Mouse (Mus musculus) liver, embryonic 16.5 days (tissue): ENCODE results near the gene Trim17. TPM values are rescaled to one million over a fixed set of nuclear protein-coding genes. Genes with fewer than 3 reads are reported as not detected.
A peak's percentile ranks its signal among the peaks of the same experiment; 100 is the strongest.

Source experiments
- ATAC-seq: fragments of 200-750 bp; cut with Nextera tagmentation; 2 replicates; pipeline ENCODE4 v1.8.0; 2017; ENCODE audit warnings: low read depth, mild to moderate bottlenecking, moderate number of reproducible peaks, moderate library complexity
- H3K27ac ChIP-seq: fragments of 300-500 bp; sonication (generic); 2 replicates; pipeline ENCODE4 v1.5.1; 2014; ENCODE audit warnings: mild to moderate bottlenecking, low read length
- H3K27me3 ChIP-seq: fragments of 300-500 bp; sonication (generic); 2 replicates; pipeline ENCODE4 v1.6.1; 2014; ENCODE audit warnings: low read depth, low read length, mixed read lengths; ENCODE audit not compliant: control insufficient read depth, insufficient read depth
- H3K36me3 ChIP-seq: fragments of 300-500 bp; sonication (generic); 2 replicates; pipeline ENCODE4 v1.6.1; 2014; ENCODE audit warnings: mild to moderate bottlenecking; ENCODE audit not compliant: control insufficient read depth, insufficient read depth
- H3K4me1 ChIP-seq: fragments of 300-500 bp; sonication (generic); 2 replicates; pipeline ENCODE4 v1.6.1; 2014; ENCODE audit warnings: low read depth, low read length, mixed read lengths; ENCODE audit not compliant: control insufficient read depth
- H3K4me2 ChIP-seq: fragments of 300-500 bp; sonication (generic); 2 replicates; pipeline ENCODE4 v1.6.1; 2014; ENCODE audit warnings: low read depth, low read length, mixed read lengths
- H3K4me3 ChIP-seq: fragments of 300-500 bp; sonication (generic); 2 replicates; pipeline ENCODE4 v1.5.1; 2014; ENCODE audit warnings: low read depth, mild to moderate bottlenecking, low read length
- H3K9ac ChIP-seq: fragments of 300-500 bp; sonication (generic); 2 replicates; pipeline ENCODE4 v1.6.1; 2014; ENCODE audit warnings: low read depth, low read length
- H3K9me3 ChIP-seq: fragments of 300-500 bp; sonication (generic); replicated peaks from 2 replicates; pipeline ENCODE4 v1.6.1; 2016; ENCODE audit warnings: low read length; ENCODE audit not compliant: control insufficient read depth
- WGBS: fragments of 180-500 bp; shearing (Covaris S2); extraction: QIAGEN DNeasy Blood & Tissue Kit; methylation state at CpG from one replicate; pipeline ENCODE4 v1.1.7; 2014; ENCODE audit not compliant: insufficient replicate concordance; 5-methylcytosine and 5-hydroxymethylcytosine counted together
- polyA plus RNA-seq: library from polyadenylated mRNA; unstranded; fragments of >200 nt; fragmentation: Nextera tagmentation; extraction: Ambion mirVana; gene quantifications from 2 replicates; pipeline ENCODE4 v1.2.1, GENCODE M21; 2015

The Trim17 gene
- polyA plus RNA-seq, 1 experiment from 2014 or later, result 0.15 TPM

DNA sequence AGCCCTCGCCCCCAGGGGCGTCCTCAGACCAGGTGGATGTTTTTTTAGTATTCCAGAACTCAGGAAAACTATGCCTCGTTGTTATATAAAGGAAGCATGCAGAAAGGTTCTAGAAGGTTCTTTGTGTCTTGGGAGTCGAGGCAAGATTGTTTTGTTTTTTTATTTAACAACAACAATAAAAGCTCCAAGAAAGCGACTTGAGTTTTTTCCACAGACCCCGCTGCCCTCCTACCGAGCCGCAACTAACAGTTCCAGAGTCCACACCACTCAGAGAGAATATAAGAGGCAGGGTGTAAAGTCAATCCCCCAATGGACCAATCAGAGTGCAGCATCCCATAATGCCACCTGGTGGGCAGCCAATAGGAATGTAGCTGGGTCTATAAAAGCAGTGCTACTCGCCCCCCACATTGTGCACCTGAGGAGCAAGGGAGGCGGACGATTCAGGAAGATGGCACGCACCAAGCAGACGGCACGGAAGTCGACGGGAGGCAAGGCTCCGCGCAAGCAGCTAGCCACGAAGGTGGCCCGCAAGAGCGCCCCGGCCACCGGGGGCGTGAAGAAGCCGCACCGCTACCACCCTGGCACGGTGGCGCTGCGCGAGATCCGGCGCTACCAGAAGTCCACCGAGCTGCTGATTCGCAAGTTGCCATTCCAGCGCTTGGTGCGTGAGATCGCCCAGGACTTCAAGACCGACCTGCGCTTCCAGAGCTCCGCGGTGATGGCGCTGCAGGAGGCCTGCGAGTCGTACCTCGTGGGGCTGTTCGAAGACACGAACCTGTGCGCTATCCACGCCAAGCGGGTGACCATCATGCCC, 7.1 kb downstream of the Trim17 start:
- Histone ChIP-seq H3K27me3 (peaks cover 15% of the 10 kb centered on the region), H3K9me3 (peaks cover 3% of the 10 kb centered on the region; the same call in 1 of the 2 replicates), H3K4me1 (peaks cover 37% of the 10 kb centered on the region), H3K4me3 (no peak overlapping the region), H3K4me2 (no peak overlapping the region), H3K36me3 (peaks cover 12% of the 10 kb centered on the region), H3K9ac (no peak overlapping the region), H3K27ac (no peak overlapping the region)
- ATAC-seq, result no peak
- WGBS, result 54% methylated on average over 50 of the region's 50 CpGs

DNA sequence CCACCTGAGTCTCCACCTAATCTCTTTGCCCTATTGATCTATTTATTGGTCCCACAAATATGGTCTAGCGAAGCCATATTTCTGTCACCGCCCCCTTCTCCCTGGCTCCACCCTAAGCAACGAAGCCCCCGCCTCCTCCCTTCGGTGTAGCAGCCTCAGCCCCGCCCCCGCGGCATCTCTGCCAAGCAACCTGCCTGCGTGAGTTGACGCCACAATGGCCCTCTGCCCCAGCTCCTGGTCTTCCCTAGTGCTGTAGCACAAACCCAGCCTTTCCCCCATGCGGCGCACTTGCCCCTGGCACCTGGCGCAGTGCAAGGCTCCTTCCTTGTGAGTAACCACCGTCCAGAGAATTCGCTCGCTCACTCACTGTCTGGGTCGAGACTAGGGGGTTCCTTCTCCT, 9.1 kb downstream of the Trim17 start:
- no peak overlapping the region for H3K9ac ChIP-seq
- H3K27ac ChIP-seq, result no peak overlapping the region
- H3K4me1 ChIP-seq, result peaks cover 24% of the 10 kb centered on the region
- H3K36me3 ChIP-seq, result no peaks in the 10 kb centered on the region
- H3K9me3 ChIP-seq, result peaks cover 3% of the 10 kb centered on the region; the same call in 1 of the 2 replicates
- H3K27me3 ChIP-seq, result peaks cover 15% of the 10 kb centered on the region
- 30% methylated on average over 17 of the region's 17 CpGs for WGBS
- no peak for ATAC-seq
- 0 out of 2 replicates have a peak overlapping the region, but pooled peaks have one; percentile 4 for H3K4me2 ChIP-seq
- no peak overlapping the region for H3K4me3 ChIP-seq

DNA sequence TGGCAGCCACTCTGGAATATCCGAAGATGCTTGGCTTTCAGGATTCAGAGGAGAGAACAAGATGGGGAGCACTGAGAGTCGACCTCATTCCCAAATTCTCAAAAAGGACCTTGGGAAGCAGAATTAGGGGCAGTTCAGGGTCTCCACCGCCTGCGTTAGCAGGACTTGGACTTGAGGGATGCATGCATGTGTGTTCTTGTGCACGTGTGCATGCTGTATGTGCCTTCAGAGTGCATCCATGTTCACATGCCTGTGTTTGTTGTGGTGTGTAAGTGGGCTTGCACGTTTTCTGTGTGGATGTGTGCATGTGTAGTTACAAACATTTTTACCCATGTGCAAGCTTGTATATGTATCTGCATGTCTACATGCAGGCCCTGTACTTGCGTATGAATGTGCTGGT, 9.7 kb downstream of the Trim17 start:
- no peaks in the 10 kb centered on the region for H3K36me3 ChIP-seq
- no peak for ATAC-seq
- H3K9ac ChIP-seq, result no peak overlapping the region
- H3K27me3 ChIP-seq, result peaks cover 15% of the 10 kb centered on the region
- peaks cover 3% of the 10 kb centered on the region; the same call in 1 of the 2 replicates for H3K9me3 ChIP-seq
- no peak overlapping the region for H3K4me2 ChIP-seq
- H3K27ac ChIP-seq, result no peak overlapping the region
- no peak overlapping the region for H3K4me3 ChIP-seq
- peaks cover 22% of the 10 kb centered on the region for H3K4me1 ChIP-seq
- WGBS, result 68% methylated on average over 7 of the region's 7 CpGs

DNA sequence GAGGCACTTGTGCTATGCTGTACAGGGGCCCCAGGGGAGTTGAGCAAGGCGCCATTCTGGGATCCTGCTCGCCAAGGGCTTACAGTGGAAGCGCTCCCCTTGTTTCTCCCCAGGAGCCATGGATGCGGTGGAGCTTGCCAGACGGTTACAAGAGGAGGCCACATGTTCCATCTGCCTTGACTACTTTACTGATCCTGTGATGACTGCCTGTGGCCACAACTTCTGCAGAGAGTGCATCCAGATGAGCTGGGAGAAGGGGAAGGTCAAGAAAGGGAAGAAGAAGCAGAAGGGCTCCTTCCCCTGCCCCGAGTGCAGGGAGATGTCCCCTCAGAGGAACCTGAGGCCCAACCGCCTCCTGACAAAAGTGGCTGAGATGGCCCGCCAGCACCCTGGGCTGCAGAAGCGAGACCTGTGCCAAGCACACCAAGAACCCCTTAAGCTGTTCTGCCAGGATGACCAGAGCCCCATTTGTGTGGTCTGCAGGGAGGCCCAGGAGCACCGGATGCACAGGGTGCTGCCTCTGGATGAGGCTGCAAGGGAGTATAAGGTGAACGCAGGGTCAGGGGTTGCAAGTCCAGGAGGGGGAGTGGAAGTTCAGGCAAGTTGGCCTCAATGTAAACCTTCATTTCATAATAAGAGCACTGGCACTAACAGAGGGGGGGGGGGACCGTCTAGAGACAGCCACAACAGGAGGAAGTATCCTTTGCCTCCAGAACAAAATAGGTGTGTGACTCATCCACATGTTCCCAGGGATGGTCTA, 10.7 kb downstream of the Trim17 start:
- peaks cover 3% of the 10 kb centered on the region; the same call in 1 of the 2 replicates for H3K9me3 ChIP-seq
- ATAC-seq, result 0 out of 2 replicates have a peak, but pooled peaks have one; percentile 33
- H3K4me3 ChIP-seq, result no peak overlapping the region
- H3K9ac ChIP-seq, result no peak overlapping the region
- peaks cover 15% of the 10 kb centered on the region for H3K27me3 ChIP-seq
- no peaks in the 10 kb centered on the region for H3K36me3 ChIP-seq
- H3K4me1 ChIP-seq, result peaks cover 17% of the 10 kb centered on the region
- H3K27ac ChIP-seq, result no peak overlapping the region
- no peak overlapping the region for H3K4me2 ChIP-seq
- 43% methylated on average over 12 of the region's 12 CpGs for WGBS

DNA sequence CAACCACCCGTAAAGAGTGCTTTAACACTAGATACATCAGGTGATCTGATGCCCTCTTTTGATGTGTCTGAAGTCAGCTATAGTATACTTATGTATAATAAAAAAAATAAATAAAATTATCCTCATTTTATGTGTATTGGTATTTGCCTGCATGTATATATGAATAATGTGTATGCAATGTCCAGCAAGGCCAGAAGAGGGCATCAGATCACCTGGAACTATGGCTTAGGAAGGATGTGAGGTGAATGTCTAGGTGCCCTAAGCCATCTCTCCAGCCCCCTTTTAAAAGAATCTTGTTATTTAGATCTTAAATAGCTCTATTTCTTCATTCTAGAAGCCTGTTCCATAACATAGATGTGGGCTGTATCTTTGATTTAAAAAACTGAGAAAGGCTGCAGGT, 12.9 kb downstream of the Trim17 start:
- Histone ChIP-seq H3K4me2 (no peak overlapping the region), H3K36me3 (peaks cover 2% of the 10 kb centered on the region; the same call in 1 of the 2 replicates), H3K27ac (no peak overlapping the region), H3K27me3 (peaks cover 2% of the 10 kb centered on the region), H3K4me3 (no peak overlapping the region), H3K9me3 (no peaks in the 10 kb centered on the region), H3K9ac (no peak overlapping the region), H3K4me1 (peaks cover 17% of the 10 kb centered on the region)
- no peak for ATAC-seq
- 86% methylated on average over 1 of the region's 1 CpGs for WGBS

DNA sequence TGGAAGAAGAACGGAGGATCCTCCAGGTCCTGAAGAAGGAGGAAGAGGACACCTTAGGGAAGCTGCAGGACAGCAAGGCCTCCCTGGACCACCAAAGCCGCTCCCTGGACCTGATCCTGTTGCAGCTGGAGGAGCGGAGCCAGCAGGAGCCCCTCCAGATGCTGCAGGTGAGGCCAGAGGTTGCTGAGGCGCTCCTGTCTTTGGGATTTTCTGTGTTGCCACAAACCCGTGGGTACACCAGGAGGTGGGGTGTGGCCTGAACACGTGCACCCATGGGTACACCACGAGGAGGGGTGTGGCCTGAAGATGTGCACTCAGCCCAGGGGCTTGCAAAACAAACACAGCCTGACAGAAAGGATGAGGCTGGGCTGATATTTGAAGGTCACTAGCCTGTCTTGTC, 14.1 kb downstream of the Trim17 start:
- peak; percentile 20; the same call in 1 of the 2 replicates for ATAC-seq

DNA sequence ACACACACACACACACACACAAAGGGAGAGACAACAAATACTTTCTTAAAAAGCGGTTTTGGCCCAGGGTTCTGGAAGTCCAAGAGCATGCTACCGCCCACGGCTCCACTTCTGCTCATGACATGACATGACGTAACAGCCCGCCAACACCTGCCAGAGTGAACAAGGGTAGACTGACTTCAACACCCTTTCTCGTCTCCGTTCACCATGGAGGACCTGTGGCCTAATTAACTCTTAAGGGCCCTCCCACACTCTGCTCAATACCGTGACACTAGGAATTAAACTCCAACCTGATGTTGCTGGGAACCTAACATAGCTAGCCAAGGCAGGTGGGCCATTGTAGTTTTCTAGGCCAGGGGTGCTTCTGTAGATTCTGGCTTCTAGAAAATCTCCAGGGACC, 14.5 kb downstream of the Trim17 start:
- no peaks in the 10 kb centered on the region for H3K27me3 ChIP-seq
- 0 out of 2 replicates have a peak, but pooled peaks have one; percentile 9 for ATAC-seq
- 73% methylated on average over 8 of the region's 8 CpGs for WGBS

More for the DNA sequence above, 14.1 kb downstream of the Trim17 start:
- Histone ChIP-seq H3K4me1 (peaks cover 14% of the 10 kb centered on the region), H3K9ac (no peak overlapping the region), H3K4me3 (no peak overlapping the region), H3K4me2 (no peak overlapping the region), H3K27ac (no peak overlapping the region), H3K9me3 (no peaks in the 10 kb centered on the region), H3K27me3 (no peaks in the 10 kb centered on the region; the same call in 1 of the 2 replicates), H3K36me3 (peaks cover 2% of the 10 kb centered on the region; the same call in 1 of the 2 replicates)
- 56% methylated on average over 7 of the region's 7 CpGs for WGBS

DNA sequence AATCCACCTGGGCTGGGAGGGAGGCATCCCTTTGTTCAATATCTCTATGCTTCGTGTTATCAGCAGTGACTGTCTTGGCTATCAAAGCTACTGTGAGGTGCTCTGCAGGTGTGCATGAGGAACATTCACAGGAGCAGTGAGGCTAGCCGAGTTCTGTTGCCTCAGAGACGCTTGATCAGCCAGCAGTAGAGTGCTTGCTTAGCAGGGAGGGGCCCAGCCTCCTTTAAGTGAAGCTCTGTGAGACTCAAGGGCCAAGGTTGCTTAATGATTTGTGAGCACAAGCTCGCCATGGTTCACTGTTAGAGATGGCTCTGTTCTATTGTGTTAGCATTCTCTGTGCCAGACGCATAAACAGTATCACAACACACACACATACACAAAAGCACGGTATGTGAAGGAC, 15.2 kb downstream of the Trim17 start:
- whole genome bisulfite sequencing, result 60% methylated on average over 6 of the region's 6 CpGs
- Histone ChIP-seq H3K4me2 (no peak overlapping the region), H3K4me3 (no peak overlapping the region), H3K27me3 (no peaks in the 10 kb centered on the region), H3K9me3 (no peaks in the 10 kb centered on the region), H3K4me1 (peaks cover 12% of the 10 kb centered on the region), H3K36me3 (peaks cover 2% of the 10 kb centered on the region; the same call in 1 of the 2 replicates), H3K9ac (no peak overlapping the region), H3K27ac (no peak overlapping the region)
- ATAC-seq, result no peak

More for the DNA sequence above, 14.5 kb downstream of the Trim17 start:
- H3K9me3 ChIP-seq, result no peaks in the 10 kb centered on the region
- H3K4me3 ChIP-seq, result no peak overlapping the region
- H3K4me2 ChIP-seq, result no peak overlapping the region
- H3K36me3 ChIP-seq, result peaks cover 2% of the 10 kb centered on the region; the same call in 1 of the 2 replicates
- peaks cover 12% of the 10 kb centered on the region for H3K4me1 ChIP-seq
- no peak overlapping the region for H3K27ac ChIP-seq
- H3K9ac ChIP-seq, result no peak overlapping the region
